In genomic region chr16:25424915-25425314, GRCm38 (mm10) we compare ENCODE assay signal across 31 mouse cellular contexts.
DNase-seq lines count a peak whose midpoint lies in the region; ATAC-seq and TF ChIP-seq lines count a peak whose summit lies in the region.
"Had no signal": no experiment of that assay in that cellular context is flagged by ENCODE, and none has a peak within 500 bp of the region (broad histone marks: within the 10 kb centered on the region; RNA-seq: fewer than 3 reads in every experiment).

No protein-coding gene starts in this region.

- H3K27ac ChIP-seq in forebrain, postnatal 0 days (ENCODE audit: low read depth, low read length) = no peak overlapping the region
- H3K27ac ChIP-seq in forebrain, embryonic 15.5 days (replicated peaks) = no peak overlapping the region
- H3K27ac ChIP-seq in midbrain, embryonic 15.5 days = no peak overlapping the region
- no peak overlapping the region for H3K27ac ChIP-seq in midbrain, embryonic 11.5 days (ENCODE audit: low read depth, low read length)
- H3K27ac ChIP-seq in bone marrow, adult 2 months (ENCODE audit: control insufficient read depth, insufficient read depth, low read depth, low read length, poor library complexity) = peak overlapping the region; percentile 33; the same call in 1 of the 2 replicates
- H3K27ac ChIP-seq in neural tube, embryonic 15.5 days (replicated peaks) = no peak overlapping the region
- H3K27ac ChIP-seq: embryonic facial prominence, embryonic 13.5 days; forebrain, embryonic 10.5 days; heart, adult 2 months; limb, embryonic 10.5 days; liver, embryonic 13.5 days had no signal

- no peaks in the 10 kb centered on the region for H3K36me3 ChIP-seq in forebrain, postnatal 0 days (ENCODE audit: insufficient read depth)
- H3K36me3 ChIP-seq in forebrain, embryonic 15.5 days = no peaks in the 10 kb centered on the region
- H3K36me3 ChIP-seq in midbrain, embryonic 15.5 days (replicated peaks) = no peaks in the 10 kb centered on the region
- H3K36me3 ChIP-seq in midbrain, embryonic 11.5 days (ENCODE audit: control insufficient read depth, insufficient read depth, low read length) = no peaks in the 10 kb centered on the region
- no peaks in the 10 kb centered on the region for H3K36me3 ChIP-seq in neural tube, embryonic 15.5 days
- H3K36me3 ChIP-seq: embryonic facial prominence, embryonic 13.5 days; forebrain, embryonic 10.5 days; heart, embryonic 12.5 days; limb, embryonic 10.5 days; limb, embryonic 15.5 days; liver, embryonic 13.5 days had no signal

- no peak overlapping the region for H3K4me2 ChIP-seq in forebrain, postnatal 0 days (ENCODE audit: low read depth)
- no peak overlapping the region for H3K4me2 ChIP-seq in forebrain, embryonic 15.5 days (replicated peaks)
- H3K4me2 ChIP-seq in midbrain, embryonic 15.5 days = no peak overlapping the region
- no peak overlapping the region for H3K4me2 ChIP-seq in midbrain, embryonic 11.5 days
- peak overlapping the region; percentile 20; the same call in 1 of the 2 replicates for H3K4me2 ChIP-seq in neural tube, embryonic 15.5 days
- H3K4me2 ChIP-seq: embryonic facial prominence, embryonic 13.5 days; heart, embryonic 12.5 days; limb, embryonic 15.5 days; liver, embryonic 13.5 days had no signal

- no peak overlapping the region for H3K4me3 ChIP-seq in forebrain, postnatal 0 days (ENCODE audit: low read depth, low read length)
- H3K4me3 ChIP-seq in forebrain, embryonic 15.5 days = no peak overlapping the region
- no peak overlapping the region for H3K4me3 ChIP-seq in midbrain, embryonic 15.5 days
- no peak overlapping the region for H3K4me3 ChIP-seq in midbrain, embryonic 11.5 days (ENCODE audit: low read depth, low read length)
- no peak overlapping the region for H3K4me3 ChIP-seq in bone marrow, adult 2 months (replicated peaks; ENCODE audit: control insufficient read depth, low read depth, low read length)
- H3K4me3 ChIP-seq in neural tube, embryonic 15.5 days (replicated peaks) = no peak overlapping the region
- H3K4me3 ChIP-seq: embryonic facial prominence, embryonic 13.5 days; forebrain, embryonic 10.5 days; heart, adult 2 months; heart, embryonic 12.5 days; limb, embryonic 10.5 days; limb, embryonic 15.5 days; liver, embryonic 13.5 days; megakaryocyte, embryonic 14.5 days had no signal

- TF ChIP-seq CTCF in forebrain, postnatal 0 days (IDR thresholded peaks at IDR 0.05; ENCODE audit: low read depth) = no peak
- no peak for TF ChIP-seq CTCF in bone marrow, adult 2 months (IDR thresholded peaks at IDR 0.05; ENCODE audit: control insufficient read depth, insufficient read depth, low read length)

- WGBS in forebrain, postnatal 0 days = 17% methylated on average over 9 of the region's 9 CpGs
- WGBS in forebrain, embryonic 15.5 days = 15% methylated on average over 9 of the region's 9 CpGs
- WGBS in midbrain, embryonic 15.5 days = 30% methylated on average over 9 of the region's 9 CpGs
- 56% methylated on average over 9 of the region's 9 CpGs for whole genome bisulfite sequencing in midbrain, embryonic 11.5 days
- 72% methylated on average over 9 of the region's 9 CpGs for WGBS in bone marrow, adult 2 months
- WGBS in neural tube, embryonic 15.5 days = 47% methylated on average over 9 of the region's 9 CpGs

- no peak for TF ChIP-seq POLR2A in bone marrow, adult 2 months (IDR thresholded peaks at IDR 0.05; ENCODE audit: borderline replicate concordance, control insufficient read depth, low read depth, low read length)

- no peak; the same call in 1 of the 2 replicates for ATAC-seq in forebrain, postnatal 0 days
- no peak for ATAC-seq in forebrain, embryonic 15.5 days (replicated peaks)
- 0 out of 2 replicates have a peak, but pooled peaks have one; percentile 39 for ATAC-seq in midbrain, embryonic 15.5 days (replicated peaks)
- ATAC-seq in midbrain, embryonic 11.5 days (ENCODE audit: low FRiP score) = no peak
- peak; percentile 53; the same call in 1 of the 2 replicates for ATAC-seq in neural tube, embryonic 15.5 days (ENCODE audit: low FRiP score)
- ATAC-seq: activated CD4-positive, CD25-positive, alpha-beta regulatory T cell, adult 4 months; CD4-positive, CD25-positive, alpha-beta regulatory T cell, adult 4 months; intestine, postnatal 0 days; lung, postnatal 0 days had no signal

- no peaks in the 10 kb centered on the region for H3K4me1 ChIP-seq in forebrain, postnatal 0 days (ENCODE audit: insufficient read depth)
- H3K4me1 ChIP-seq in forebrain, embryonic 15.5 days = peaks cover 9% of the 10 kb centered on the region
- H3K4me1 ChIP-seq in midbrain, embryonic 15.5 days = 0 out of 2 replicates have a peak, but pooled peaks cover 7% of the 10 kb centered on the region
- no peaks in the 10 kb centered on the region for H3K4me1 ChIP-seq in midbrain, embryonic 11.5 days (ENCODE audit: control insufficient read depth, insufficient read depth, low read length)
- H3K4me1 ChIP-seq in bone marrow, adult 2 months (ENCODE audit: control insufficient read depth, insufficient read depth, low read length) = peaks cover 3% of the 10 kb centered on the region; the same call in 1 of the 2 replicates
- peaks cover 5% of the 10 kb centered on the region; the same call in 1 of the 2 replicates for H3K4me1 ChIP-seq in neural tube, embryonic 15.5 days
- H3K4me1 ChIP-seq: heart, embryonic 12.5 days; liver, embryonic 13.5 days had no signal

- H3K27me3 ChIP-seq in forebrain, postnatal 0 days (ENCODE audit: insufficient read depth, low read length) = no peaks in the 10 kb centered on the region
- H3K27me3 ChIP-seq in forebrain, embryonic 15.5 days = no peaks in the 10 kb centered on the region
- H3K27me3 ChIP-seq in midbrain, embryonic 15.5 days (replicated peaks) = no peaks in the 10 kb centered on the region
- H3K27me3 ChIP-seq in midbrain, embryonic 11.5 days (ENCODE audit: control insufficient read depth, insufficient read depth, low read length) = no peaks in the 10 kb centered on the region
- H3K27me3 ChIP-seq in neural tube, embryonic 15.5 days (replicated peaks) = no peaks in the 10 kb centered on the region
- H3K27me3 ChIP-seq: embryonic facial prominence, embryonic 13.5 days; heart, embryonic 12.5 days; limb, embryonic 15.5 days; liver, embryonic 13.5 days; megakaryocyte, embryonic 14.5 days had no signal

- peak; percentile 20 for DNase-seq in forebrain, postnatal 0 days
- DNase-seq in midbrain, embryonic 11.5 days (ENCODE audit: low spot score, missing footprints) = no peak
- no peak for DNase-seq in right cerebral cortex, postnatal 36 days (ENCODE audit: low spot score in 2 of 2)
- DNase-seq: adrenal gland, adult 2 months; cerebellum, adult 11 months; cerebellum, adult 9-10 months; heart, adult 2 months; heart, postnatal 4 days; kidney, adult 9 months; kidney, postnatal 10 days; layer of hippocampus, adult 9-11 months; liver, embryonic 13.5 days; lung, adult 18-20 months; lung, postnatal 4 days; retina, postnatal 1 day; right cerebral cortex, postnatal 14 days; thymus, postnatal 14 days had no signal

- no peak overlapping the region for H3K9ac ChIP-seq in forebrain, postnatal 0 days
- no peak overlapping the region for H3K9ac ChIP-seq in forebrain, embryonic 15.5 days (replicated peaks)
- H3K9ac ChIP-seq in midbrain, embryonic 15.5 days = no peak overlapping the region
- no peak overlapping the region for H3K9ac ChIP-seq in midbrain, embryonic 11.5 days (ENCODE audit: low read length)
- H3K9ac ChIP-seq in neural tube, embryonic 15.5 days (replicated peaks) = no peak overlapping the region
- H3K9ac ChIP-seq: embryonic facial prominence, embryonic 13.5 days; heart, embryonic 12.5 days; limb, embryonic 15.5 days; liver, embryonic 13.5 days had no signal

- H3K9me3 ChIP-seq in forebrain, postnatal 0 days (ENCODE audit: low read length) = no peaks in the 10 kb centered on the region
- no peaks in the 10 kb centered on the region for H3K9me3 ChIP-seq in forebrain, embryonic 15.5 days
- no peaks in the 10 kb centered on the region for H3K9me3 ChIP-seq in midbrain, embryonic 15.5 days
- no peaks in the 10 kb centered on the region for H3K9me3 ChIP-seq in midbrain, embryonic 11.5 days (ENCODE audit: control insufficient read depth, low read length)
- H3K9me3 ChIP-seq in neural tube, embryonic 15.5 days (replicated peaks) = no peaks in the 10 kb centered on the region
- H3K9me3 ChIP-seq: embryonic facial prominence, embryonic 13.5 days; forebrain, embryonic 10.5 days; heart, embryonic 12.5 days; limb, embryonic 10.5 days; limb, embryonic 15.5 days; liver, embryonic 13.5 days; megakaryocyte, embryonic 14.5 days had no signal

Comparison
In these comparisons a context has a peak if more than half of its experiments do, and no peak if none do; other contexts are left out.
1. ATAC-seq: peak in midbrain, embryonic 15.5 days (single experiment) and neural tube, embryonic 15.5 days (single experiment); none in forebrain, postnatal 0 days (single experiment), forebrain, embryonic 15.5 days (single experiment) and midbrain, embryonic 11.5 days (single experiment).